Mouse (Mus musculus): ENCODE results near the gene Impg1.

GRCm38 (mm10) chr9:80266086-80266485 lies 199.2 kb downstream of the Impg1 start:
- TF ChIP-seq CTCF (IDR thresholded peaks at IDR 0.05; ENCODE audit: control insufficient read depth, insufficient read depth, low read length) (no peak), POLR2A (IDR thresholded peaks at IDR 0.05; ENCODE audit: borderline replicate concordance, control insufficient read depth, low read depth, low read length) (no peak)

Data from bone marrow, adult 2 months (tissue).